In the genomic region with DNA sequence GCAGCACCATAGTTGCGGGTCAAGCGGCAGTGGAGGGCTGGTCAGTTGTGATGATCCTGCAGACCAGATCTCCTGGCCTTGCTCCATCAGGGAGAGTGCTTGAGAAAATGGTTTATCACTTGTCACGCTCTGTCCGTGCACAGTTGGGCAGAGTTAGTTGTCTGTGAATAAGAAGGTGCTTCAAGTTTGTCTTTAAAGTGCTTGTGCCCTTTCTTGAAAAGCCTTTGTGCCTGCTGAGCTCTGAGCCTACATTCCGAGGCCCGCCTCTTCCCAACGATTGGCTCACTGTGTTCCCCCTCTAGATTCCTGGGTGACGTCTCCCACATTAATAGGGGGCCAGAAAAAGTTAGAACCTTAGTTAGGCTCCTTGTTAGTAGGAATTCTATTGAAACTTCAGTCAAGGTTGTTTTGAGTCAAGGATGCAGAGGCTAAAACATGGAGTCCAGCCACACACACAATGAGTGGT, we compare ENCODE assay signal across 8 mouse cellular contexts. TPM values are rescaled to one million over a fixed set of nuclear protein-coding genes. Genes with fewer than 3 reads are reported as not detected.
DNase-seq lines count a peak whose midpoint lies in the region; ATAC-seq lines count a peak whose summit lies in the region.

No protein-coding gene starts in this region.

- peaks cover 40% of the 10 kb centered on the region for H3K27me3 ChIP-seq in erythroblast, embryonic 14.5 days (ENCODE audit: control insufficient read depth)
- H3K27me3 ChIP-seq in neural tube, embryonic 11.5 days (ENCODE audit: control insufficient read depth, insufficient read depth, low read length) = peaks cover 30% of the 10 kb centered on the region
- 0 out of 2 replicates have a peak, but pooled peaks cover 3% of the 10 kb centered on the region for H3K27me3 ChIP-seq in limb, embryonic 13.5 days
- H3K27me3 ChIP-seq in stomach, embryonic 15.5 days (replicated peaks) = no peaks in the 10 kb centered on the region

- H3K4me1 ChIP-seq in erythroblast, embryonic 14.5 days (ENCODE audit: control insufficient read depth) = peaks cover 77% of the 10 kb centered on the region
- peaks cover 37% of the 10 kb centered on the region for H3K4me1 ChIP-seq in neural tube, embryonic 11.5 days (ENCODE audit: control insufficient read depth, insufficient read depth, low read length)
- peaks cover 61% of the 10 kb centered on the region for H3K4me1 ChIP-seq in limb, embryonic 13.5 days
- peaks cover 61% of the 10 kb centered on the region for H3K4me1 ChIP-seq in stomach, embryonic 15.5 days

- intact Hi-C loops in left cerebral cortex, postnatal 10 days (cut with DNase I) = no loop called here

- H3K27ac ChIP-seq in neural tube, embryonic 11.5 days (ENCODE audit: low read depth, low read length) = peak overlapping the region; percentile 15; the same call in 1 of the 2 replicates
- peak overlapping the region; percentile 84 for H3K27ac ChIP-seq in limb, embryonic 13.5 days
- peak overlapping the region; percentile 82 for H3K27ac ChIP-seq in stomach, embryonic 15.5 days

- peak overlapping the region; percentile 52 for H3K9ac ChIP-seq in neural tube, embryonic 11.5 days (ENCODE audit: low read length)
- peak overlapping the region; percentile 86 for H3K9ac ChIP-seq in limb, embryonic 13.5 days
- H3K9ac ChIP-seq in stomach, embryonic 15.5 days = peak overlapping the region; percentile 57

- DNase-seq in neural tube, embryonic 11.5 days (ENCODE audit: low spot score) = no peak
- no peak for DNase-seq in neural tube, embryonic 10.5 days (ENCODE audit: extremely low spot score, low spot score)
- no peak for DNase-seq in left cerebral cortex, postnatal 10 days (ENCODE audit: extremely low spot score in 1 of 2, low spot score in 2 of 2)

- 10% methylated on average over 8 of the region's 8 CpGs for WGBS in neural tube, embryonic 11.5 days
- 8% methylated on average over 8 of the region's 8 CpGs for WGBS in limb, embryonic 13.5 days
- 15% methylated on average over 8 of the region's 8 CpGs for WGBS in stomach, embryonic 15.5 days

- H3K9me3 ChIP-seq in erythroblast, embryonic 14.5 days (ENCODE audit: control insufficient read depth, low read length) = no peaks in the 10 kb centered on the region
- no peaks in the 10 kb centered on the region for H3K9me3 ChIP-seq in neural tube, embryonic 11.5 days (ENCODE audit: control insufficient read depth, low read length)
- no peaks in the 10 kb centered on the region for H3K9me3 ChIP-seq in limb, embryonic 13.5 days
- no peaks in the 10 kb centered on the region for H3K9me3 ChIP-seq in stomach, embryonic 15.5 days

- no peak for ATAC-seq in erythroblast, adult 5-6 weeks (replicated peaks; ENCODE audit: low FRiP score, poor library complexity, severe bottlenecking)
- no peak for ATAC-seq in neural tube, embryonic 11.5 days (ENCODE audit: insufficient read depth, low FRiP score, low TSS enrichment)
- no peak for ATAC-seq in limb, embryonic 13.5 days (ENCODE audit: low FRiP score, low read depth)
- ATAC-seq in stomach, embryonic 15.5 days (ENCODE audit: insufficient read depth, low FRiP score, low read depth) = no peak
- ATAC-seq in megakaryocyte-erythroid progenitor cell, adult 5-6 weeks (replicated peaks; ENCODE audit: low FRiP score, low TSS enrichment, poor library complexity, severe bottlenecking) = no peak

- H3K4me3 ChIP-seq in erythroblast, embryonic 14.5 days (replicated peaks) = peak overlapping the region; percentile 63
- H3K4me3 ChIP-seq in neural tube, embryonic 11.5 days (ENCODE audit: low read depth, low read length) = peak overlapping the region; percentile 40
- H3K4me3 ChIP-seq in limb, embryonic 13.5 days = peak overlapping the region; percentile 79
- H3K4me3 ChIP-seq in stomach, embryonic 15.5 days (replicated peaks) = peak overlapping the region; percentile 55

- peak overlapping the region; percentile 70 for H3K4me2 ChIP-seq in neural tube, embryonic 11.5 days (ENCODE audit: low read depth)
- H3K4me2 ChIP-seq in limb, embryonic 13.5 days (replicated peaks) = peak overlapping the region; percentile 86
- H3K4me2 ChIP-seq in stomach, embryonic 15.5 days = peak overlapping the region; percentile 95

- peaks cover 6% of the 10 kb centered on the region for H3K36me3 ChIP-seq in erythroblast, embryonic 14.5 days (ENCODE audit: control insufficient read depth)
- H3K36me3 ChIP-seq in neural tube, embryonic 11.5 days (ENCODE audit: control insufficient read depth, insufficient read depth, low read length) = no peaks in the 10 kb centered on the region
- H3K36me3 ChIP-seq in limb, embryonic 13.5 days = peaks cover 5% of the 10 kb centered on the region
- H3K36me3 ChIP-seq in stomach, embryonic 15.5 days = no peaks in the 10 kb centered on the region

RNA-seq across cellular contexts. Expression of gene Rassf1, which starts 0.6 kb away (rescaled TPM):
- 1.9 and 2.0 TPM in 2 replicates for polyA plus RNA-seq in erythroblast, embryonic 14.5 days (2012)
- total RNA-seq in erythroblast, adult 5-6 weeks (2015; ENCODE audit: low replicate concordance) = 6.1 and 7.3 TPM in 2 replicates
- total RNA-seq in erythroblast, adult 5-6 weeks (2017; ENCODE audit: low replicate concordance) = 14.8 TPM in 2 replicates
- 38.5 and 41.3 TPM in 2 replicates for polyA plus RNA-seq in neural tube, embryonic 11.5 days (2014; fragmentation: Nextera tagmentation; extraction: Ambion mirVana)
- 77.1 and 83.2 TPM in 2 replicates for polyA plus RNA-seq in limb, embryonic 13.5 days (2015; fragmentation: Nextera tagmentation; extraction: Ambion mirVana)
- 53.9 and 58.0 TPM in 2 replicates for polyA plus RNA-seq in stomach, embryonic 15.5 days (2015; fragmentation: Nextera tagmentation; extraction: Ambion mirVana)
- total RNA-seq in left cerebral cortex, postnatal 10 days (2021) = 10 to 100 TPM; 14.7 to 14.9 TPM
- total RNA-seq in megakaryocyte-erythroid progenitor cell, adult 5-6 weeks (2014; fragmentation: Nextera tagmentation) = 24.6 and 29.3 TPM in 2 replicates
- total RNA-seq in megakaryocyte-erythroid progenitor cell, adult 5-6 weeks (2017) = 32.8 and 40.3 TPM in 2 replicates

RNA-seq across cellular contexts. Expression of gene Zmynd10, which starts 4.8 kb away (rescaled TPM):
- polyA plus RNA-seq in erythroblast, embryonic 14.5 days (2012) = 0.13 TPM in 1 of 2 replicates, not detected in the other
- total RNA-seq in erythroblast, adult 5-6 weeks (2015; ENCODE audit: low replicate concordance) = not detected in 2 replicates
- total RNA-seq in erythroblast, adult 5-6 weeks (2017; ENCODE audit: low replicate concordance) = not detected in 2 replicates
- polyA plus RNA-seq in neural tube, embryonic 11.5 days (2014; fragmentation: Nextera tagmentation; extraction: Ambion mirVana) = 0.65 and 1.3 TPM in 2 replicates
- 1.7 and 2.1 TPM in 2 replicates for polyA plus RNA-seq in limb, embryonic 13.5 days (2015; fragmentation: Nextera tagmentation; extraction: Ambion mirVana)
- polyA plus RNA-seq in stomach, embryonic 15.5 days (2015; fragmentation: Nextera tagmentation; extraction: Ambion mirVana) = 0.63 and 0.94 TPM in 2 replicates
- total RNA-seq in left cerebral cortex, postnatal 10 days (2021) = 1 to 10 TPM; 1.8 to 2.9 TPM
- not detected in 2 replicates for total RNA-seq in megakaryocyte-erythroid progenitor cell, adult 5-6 weeks (2014; fragmentation: Nextera tagmentation)
- not detected in 2 replicates for total RNA-seq in megakaryocyte-erythroid progenitor cell, adult 5-6 weeks (2017)

RNA-seq across cellular contexts. Expression of gene Nprl2, which starts 9.9 kb away (rescaled TPM):
- polyA plus RNA-seq in erythroblast, embryonic 14.5 days (2012) = 0.03 and 0.25 TPM in 2 replicates
- 0.77 and 4.4 TPM in 2 replicates for total RNA-seq in erythroblast, adult 5-6 weeks (2015; ENCODE audit: low replicate concordance)
- 1.3 and 10.1 TPM in 2 replicates for total RNA-seq in erythroblast, adult 5-6 weeks (2017; ENCODE audit: low replicate concordance)
- 45.8 and 48.9 TPM in 2 replicates for polyA plus RNA-seq in neural tube, embryonic 11.5 days (2014; fragmentation: Nextera tagmentation; extraction: Ambion mirVana)
- polyA plus RNA-seq in limb, embryonic 13.5 days (2015; fragmentation: Nextera tagmentation; extraction: Ambion mirVana) = 41.8 and 44.2 TPM in 2 replicates
- 39.1 and 39.7 TPM in 2 replicates for polyA plus RNA-seq in stomach, embryonic 15.5 days (2015; fragmentation: Nextera tagmentation; extraction: Ambion mirVana)
- 10 to 100 TPM; 34.1 to 37.8 TPM for total RNA-seq in left cerebral cortex, postnatal 10 days (2021)
- total RNA-seq in megakaryocyte-erythroid progenitor cell, adult 5-6 weeks (2014; fragmentation: Nextera tagmentation) = 14.8 and 19.1 TPM in 2 replicates
- 7.5 and 8.7 TPM in 2 replicates for total RNA-seq in megakaryocyte-erythroid progenitor cell, adult 5-6 weeks (2017)

RNA-seq across cellular contexts. Expression of gene Cyb561d2, which starts 9.9 kb away (rescaled TPM):
- 0.06 and 0.29 TPM in 2 replicates for polyA plus RNA-seq in erythroblast, embryonic 14.5 days (2012)
- total RNA-seq in erythroblast, adult 5-6 weeks (2015; ENCODE audit: low replicate concordance) = 7.5 and 11.1 TPM in 2 replicates
- total RNA-seq in erythroblast, adult 5-6 weeks (2017; ENCODE audit: low replicate concordance) = 4.7 and 6.7 TPM in 2 replicates
- 19.7 and 21.9 TPM in 2 replicates for polyA plus RNA-seq in neural tube, embryonic 11.5 days (2014; fragmentation: Nextera tagmentation; extraction: Ambion mirVana)
- 21.1 and 21.2 TPM in 2 replicates for polyA plus RNA-seq in limb, embryonic 13.5 days (2015; fragmentation: Nextera tagmentation; extraction: Ambion mirVana)
- 26.6 and 31.3 TPM in 2 replicates for polyA plus RNA-seq in stomach, embryonic 15.5 days (2015; fragmentation: Nextera tagmentation; extraction: Ambion mirVana)
- total RNA-seq in left cerebral cortex, postnatal 10 days (2021) = 10 to 100 TPM; 19.0 to 21.4 TPM
- 5.3 and 16.6 TPM in 2 replicates for total RNA-seq in megakaryocyte-erythroid progenitor cell, adult 5-6 weeks (2014; fragmentation: Nextera tagmentation)
- 14.5 and 15.0 TPM in 2 replicates for total RNA-seq in megakaryocyte-erythroid progenitor cell, adult 5-6 weeks (2017)

RNA-seq across cellular contexts. Expression of gene Tusc2, which starts 11.1 kb away (rescaled TPM):
- 3.7 and 5.3 TPM in 2 replicates for polyA plus RNA-seq in erythroblast, embryonic 14.5 days (2012)
- total RNA-seq in erythroblast, adult 5-6 weeks (2015; ENCODE audit: low replicate concordance) = 6.7 and 8.3 TPM in 2 replicates
- 4.7 and 5.3 TPM in 2 replicates for total RNA-seq in erythroblast, adult 5-6 weeks (2017; ENCODE audit: low replicate concordance)
- polyA plus RNA-seq in neural tube, embryonic 11.5 days (2014; fragmentation: Nextera tagmentation; extraction: Ambion mirVana) = 91.0 and 93.0 TPM in 2 replicates
- polyA plus RNA-seq in limb, embryonic 13.5 days (2015; fragmentation: Nextera tagmentation; extraction: Ambion mirVana) = 43.7 and 46.5 TPM in 2 replicates
- polyA plus RNA-seq in stomach, embryonic 15.5 days (2015; fragmentation: Nextera tagmentation; extraction: Ambion mirVana) = 42.6 and 46.1 TPM in 2 replicates
- total RNA-seq in left cerebral cortex, postnatal 10 days (2021) = 10 to 100 TPM; 71.6 to 76.6 TPM
- 27.2 and 33.6 TPM in 2 replicates for total RNA-seq in megakaryocyte-erythroid progenitor cell, adult 5-6 weeks (2014; fragmentation: Nextera tagmentation)
- total RNA-seq in megakaryocyte-erythroid progenitor cell, adult 5-6 weeks (2017) = 15.6 and 26.1 TPM in 2 replicates

Comparison
In these comparisons a context has a peak if more than half of its experiments do, and no peak if none do; other contexts are left out.
1. H3K27ac ChIP-seq: peak in every context shown above with its lines; median percentile 84 in limb, embryonic 13.5 days; 82 in stomach, embryonic 15.5 days; 15 in neural tube, embryonic 11.5 days.
2. RNA of gene Rassf1, which starts 0.6 kb away (polyA plus RNA-seq): 77.1 to 83.2 TPM in limb, embryonic 13.5 days, 53.9 to 58.0 TPM in stomach, embryonic 15.5 days and 38.5 to 41.3 TPM in neural tube, embryonic 11.5 days; 1.9 to 2.0 TPM in erythroblast, embryonic 14.5 days; every median in the first group is over 10 times any median in the second.
3. RNA of gene Nprl2, which starts 9.9 kb away (polyA plus RNA-seq): 45.8 to 48.9 TPM in neural tube, embryonic 11.5 days, 41.8 to 44.2 TPM in limb, embryonic 13.5 days and 39.1 to 39.7 TPM in stomach, embryonic 15.5 days; 0.03 to 0.25 TPM in erythroblast, embryonic 14.5 days; every median in the first group is over 10 times any median in the second.
4. Peak in every context shown above with its lines, with median percentiles within 50 percentile points of each other: H3K4me3 ChIP-seq, H3K4me2 ChIP-seq and H3K9ac ChIP-seq.